Mouse (Mus musculus): ENCODE measurements around the gene Pnlip. TPM values are rescaled to one million over a fixed set of nuclear protein-coding genes. Genes with fewer than 3 reads are reported as not detected.
A peak's percentile ranks its signal among the peaks of the same experiment; 100 is the strongest.

Gene Pnlip
- polyA plus RNA-seq (2012; rRNA removed), result 1.2 and 2.4 TPM in 2 replicates

DNA sequence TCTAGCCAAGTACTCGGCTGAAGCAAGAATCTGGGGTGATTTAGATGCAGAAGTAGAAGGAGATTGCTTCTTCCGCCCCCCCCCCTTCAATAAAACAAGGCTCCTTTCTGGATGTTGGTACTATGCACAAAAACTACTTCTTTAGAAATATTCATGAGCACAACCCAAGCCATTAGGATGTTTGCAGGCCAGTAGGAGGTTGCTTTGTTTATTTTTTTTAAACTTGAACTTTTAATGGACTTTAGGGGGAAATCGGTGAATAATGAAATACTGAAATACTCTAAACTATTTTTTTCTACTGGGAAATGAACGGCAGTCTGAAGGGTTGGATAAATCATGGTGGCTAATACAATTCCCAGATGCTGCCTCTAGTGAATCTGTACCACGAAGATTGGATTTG, at the start of gene Pnlip:
Gene Pnlip, plus strand, starts transcription at position 301 of the 400 bp plus-strand sequence.
- DNase-seq (ENCODE audit: extremely low spot score in 1 of 2, low spot score in 1 of 2), result no peak

DNA sequence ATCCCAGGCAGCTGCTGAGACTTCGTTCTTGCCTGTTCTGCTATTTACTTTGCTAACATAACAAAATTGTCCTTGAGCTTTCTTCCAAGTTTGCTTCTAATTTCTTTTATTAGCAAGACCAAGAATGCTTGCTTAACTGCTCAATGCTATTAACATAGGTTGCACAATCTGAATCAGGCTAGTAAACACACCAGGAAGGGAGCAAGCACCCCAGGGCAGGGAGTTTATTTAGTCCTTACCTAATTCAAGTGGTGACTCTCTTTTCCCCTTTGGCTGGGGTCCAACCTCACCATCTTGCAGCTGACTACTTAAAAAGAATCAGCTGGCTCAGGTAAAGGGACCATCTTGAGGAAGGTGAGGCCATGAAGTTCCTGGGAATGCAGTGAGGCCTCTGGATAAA, 42.6 kb upstream of the Pnlip start:
- DNase-seq (ENCODE audit: extremely low spot score in 1 of 2, low spot score in 1 of 2), result no peak

DNA sequence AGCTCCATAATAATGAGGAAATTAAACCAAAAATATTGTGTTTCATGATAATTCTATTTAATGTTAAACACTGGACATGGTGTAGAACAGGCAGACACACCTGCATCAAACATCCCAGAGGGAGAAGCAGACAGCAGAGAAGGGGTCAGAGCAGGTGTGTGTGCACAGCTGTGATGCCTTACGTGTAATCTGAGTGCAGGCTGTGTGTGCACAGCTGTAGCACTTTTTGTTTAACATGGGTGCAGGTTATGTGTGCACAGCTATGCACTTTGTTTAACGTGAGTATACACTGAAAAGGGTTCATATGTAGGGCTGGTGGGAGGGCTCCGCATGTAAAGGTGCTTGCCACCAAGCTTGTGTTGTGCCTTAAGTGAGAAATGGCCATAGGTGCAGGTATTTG, 39.6 kb upstream of the Pnlip start:
- no peak for DNase-seq (ENCODE audit: extremely low spot score in 1 of 2, low spot score in 1 of 2)

DNA sequence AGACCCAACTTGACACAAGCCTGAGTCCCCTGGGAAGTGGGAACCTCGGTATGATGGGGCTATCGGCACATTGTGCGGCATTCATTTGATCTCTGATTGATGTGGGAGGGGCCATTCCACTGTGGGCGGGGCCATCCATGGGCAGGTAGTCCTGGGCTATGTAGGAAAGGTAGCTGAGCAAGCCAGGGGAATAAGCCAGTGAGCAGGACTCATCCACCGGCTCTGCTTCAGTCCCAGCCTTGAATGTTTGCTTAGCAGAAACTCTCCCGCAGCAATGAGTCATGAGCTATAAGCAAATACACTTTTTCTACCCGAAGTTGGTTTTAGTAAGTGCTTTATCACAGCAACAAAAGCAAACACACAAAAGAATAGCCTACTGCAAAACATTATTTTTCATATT, 35.7 kb upstream of the Pnlip start:
- peak in 1 of 2 experiments; percentile 8 for DNase-seq (ENCODE audit: extremely low spot score in 1 of 2, low spot score in 1 of 2)

DNA sequence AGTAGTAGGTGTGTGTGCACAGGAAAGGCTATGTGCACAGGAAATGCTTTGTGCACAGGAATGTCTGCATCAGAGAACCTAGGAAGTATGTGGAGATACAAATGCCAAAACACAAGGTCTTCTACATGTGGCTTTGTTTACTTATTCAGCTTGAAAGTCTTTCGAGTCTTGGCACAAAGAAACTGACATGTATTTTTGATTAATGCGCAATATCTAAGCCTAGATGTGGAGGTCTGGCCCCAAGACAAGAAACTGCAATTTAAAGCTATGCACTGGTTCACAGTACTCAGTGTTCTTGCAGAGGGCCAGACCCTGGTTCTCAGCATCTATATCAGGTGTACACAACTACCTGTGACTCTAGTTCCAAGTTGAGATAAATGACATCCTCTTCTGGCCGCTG, 31.6 kb upstream of the Pnlip start:
- DNase-seq (ENCODE audit: extremely low spot score in 1 of 2, low spot score in 1 of 2), result no peak

DNA sequence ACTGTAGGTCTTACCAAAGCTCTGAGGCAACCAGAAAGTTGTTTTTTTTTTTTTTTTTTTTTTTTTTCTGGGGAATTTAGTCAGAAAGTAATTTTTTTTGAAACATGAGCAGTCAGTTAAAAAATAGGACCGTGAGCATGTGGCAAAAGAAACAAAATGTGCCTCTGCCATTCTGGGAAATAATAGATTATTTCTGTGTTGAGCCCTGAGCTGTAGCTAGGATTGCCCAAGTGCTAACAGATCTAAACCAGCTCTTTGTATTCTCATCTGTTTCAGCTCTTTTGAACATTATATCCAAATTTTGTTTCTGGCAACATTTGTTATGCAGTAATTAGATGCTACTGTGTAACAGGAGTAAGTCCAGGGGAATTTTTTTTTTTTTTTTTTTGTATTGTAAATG, 30.7 kb upstream of the Pnlip start:
- no peak for DNase-seq (ENCODE audit: extremely low spot score in 1 of 2, low spot score in 1 of 2)

DNA sequence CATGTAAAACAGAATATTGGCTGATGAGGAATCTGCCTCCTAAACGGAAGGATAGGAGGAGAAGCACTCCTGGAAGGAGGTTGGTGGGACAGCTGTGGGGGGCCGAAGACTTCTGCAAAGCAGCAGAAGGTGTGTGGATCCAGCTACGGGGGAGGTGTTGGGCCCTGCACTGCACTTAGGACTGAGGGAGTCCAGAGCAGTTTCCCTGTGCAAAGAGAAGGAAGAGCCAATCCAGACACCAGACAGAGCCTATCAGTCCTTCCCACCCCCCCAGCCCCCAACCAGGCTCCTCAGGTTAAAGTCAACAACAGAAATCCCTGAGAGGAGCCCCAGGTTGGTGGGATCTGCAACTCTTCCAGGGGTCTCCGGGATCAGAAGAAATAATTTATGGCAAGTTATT, 27.5 kb upstream of the Pnlip start:
- DNase-seq (ENCODE audit: extremely low spot score in 1 of 2, low spot score in 1 of 2), result no peak

DNA sequence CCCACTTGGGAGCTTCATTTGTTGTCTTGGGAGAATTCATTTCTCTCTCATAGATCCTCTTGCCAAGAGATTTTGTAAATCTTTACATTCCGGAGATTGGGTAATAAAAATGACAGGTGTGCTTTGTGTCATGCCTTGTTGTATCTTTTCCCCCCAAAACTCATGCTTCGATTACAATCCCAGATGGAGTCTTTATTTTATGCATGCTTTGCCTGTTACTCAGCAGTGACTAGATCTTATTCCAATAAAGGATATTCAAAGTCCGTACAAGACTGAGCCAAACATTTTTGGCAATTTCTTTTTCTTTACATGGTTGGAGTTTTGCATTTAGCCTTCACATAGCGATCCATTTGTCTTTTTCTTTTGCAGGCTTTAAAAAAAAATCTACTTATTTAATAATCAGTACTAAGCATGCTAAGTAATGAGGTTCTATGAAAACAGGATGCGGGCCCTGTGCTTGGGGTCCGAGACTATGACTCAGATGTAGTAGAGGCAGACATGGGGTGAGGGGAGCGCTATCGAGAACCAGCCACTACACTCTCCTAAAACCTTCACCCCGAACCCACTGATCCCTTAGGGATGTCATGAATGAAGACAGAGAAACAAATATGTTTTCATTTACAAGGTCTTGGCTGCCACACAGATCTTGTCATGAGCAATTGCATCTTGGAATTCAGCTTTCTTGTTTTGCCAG, 26.9 kb upstream of the Pnlip start:
- DNase-seq (ENCODE audit: extremely low spot score in 1 of 2, low spot score in 1 of 2), result no peak

DNA sequence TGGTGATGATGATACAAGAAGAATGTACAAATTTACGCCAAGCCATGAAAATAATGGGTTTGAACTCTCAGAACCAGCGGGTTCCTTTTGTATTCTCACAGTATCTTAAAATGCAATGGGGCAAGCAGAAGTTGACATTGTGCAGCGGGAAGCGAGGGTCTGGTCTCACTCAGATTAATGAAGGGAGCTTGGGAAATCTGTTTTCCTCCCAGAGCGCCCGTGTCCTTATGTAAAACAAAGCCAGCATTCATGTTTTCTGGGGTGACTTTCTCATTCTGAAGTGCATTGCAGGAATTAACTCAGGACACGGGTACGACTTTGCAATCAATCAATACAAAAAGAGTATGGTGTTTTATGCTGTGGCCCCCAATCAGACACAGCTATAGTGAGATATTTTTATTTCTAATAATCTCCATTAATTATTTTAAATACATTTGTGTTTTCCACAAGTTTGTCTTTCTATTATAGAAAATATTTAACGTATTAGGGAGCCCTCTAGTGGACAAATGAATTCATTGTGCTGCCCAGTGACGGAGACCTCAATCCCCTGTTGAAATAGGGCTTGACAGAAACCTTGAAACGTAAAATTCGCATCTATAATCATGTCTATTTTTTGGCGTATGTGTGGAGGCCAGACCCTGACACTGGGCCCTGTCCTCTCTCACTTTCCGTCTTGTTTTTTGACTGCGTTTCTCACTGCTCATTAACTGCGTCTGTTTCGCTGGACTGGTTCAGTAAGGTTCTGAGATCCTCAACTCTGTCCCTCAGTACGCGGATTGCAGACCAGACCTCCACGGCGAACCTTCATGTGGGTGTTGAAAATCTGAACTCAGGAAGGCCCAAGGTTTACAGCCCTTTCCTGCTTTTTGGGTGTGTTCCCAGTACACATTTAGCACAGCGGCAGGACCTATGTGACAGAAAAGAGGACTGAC, 24.6 kb upstream of the Pnlip start:
- peak in 1 of 2 experiments; percentile 68 for DNase-seq (ENCODE audit: extremely low spot score in 1 of 2, low spot score in 1 of 2)

DNA sequence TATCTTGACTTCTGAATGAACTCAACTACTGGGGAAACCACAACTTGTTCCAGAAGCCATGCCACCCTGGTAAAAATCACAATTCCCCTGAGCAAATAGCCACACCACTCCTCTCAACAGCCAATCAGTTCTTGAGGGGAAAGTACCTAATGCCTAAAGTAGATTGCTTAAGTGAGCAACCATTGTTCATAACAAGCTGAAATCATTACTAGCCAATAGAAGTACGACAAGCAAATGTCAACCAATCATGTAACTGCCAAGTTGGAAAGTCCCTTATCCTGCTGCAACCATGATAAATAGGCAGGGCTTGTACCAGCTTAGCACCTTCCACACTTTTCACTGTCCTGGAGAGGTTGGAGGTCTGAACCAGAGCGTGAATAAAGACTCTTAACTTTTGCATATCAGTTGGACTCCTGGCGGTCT, 22.9 kb upstream of the Pnlip start:
- DNase-seq (ENCODE audit: extremely low spot score in 1 of 2, low spot score in 1 of 2), result no peak

DNA sequence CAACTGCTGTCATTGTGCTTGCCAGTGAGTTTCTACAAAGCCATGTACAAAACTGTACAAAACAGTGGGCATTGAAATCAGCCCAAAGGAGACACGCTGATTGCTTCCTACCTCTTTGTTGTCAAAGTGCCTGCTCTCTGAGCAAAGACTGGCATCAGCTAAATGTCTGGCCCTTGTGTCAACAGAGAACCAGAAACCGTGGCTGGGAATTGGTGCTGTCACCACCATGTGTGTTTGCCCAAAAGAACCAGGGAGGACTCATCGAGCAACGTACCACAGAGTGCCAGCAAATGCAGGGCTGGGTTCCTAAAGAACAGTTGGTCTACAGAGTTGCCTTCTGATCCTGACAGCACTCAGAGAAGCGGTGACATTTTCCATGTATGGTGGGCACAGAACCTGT, 2.3 kb upstream of the Pnlip start:
- no peak for DNase-seq (ENCODE audit: extremely low spot score in 1 of 2, low spot score in 1 of 2)

DNA sequence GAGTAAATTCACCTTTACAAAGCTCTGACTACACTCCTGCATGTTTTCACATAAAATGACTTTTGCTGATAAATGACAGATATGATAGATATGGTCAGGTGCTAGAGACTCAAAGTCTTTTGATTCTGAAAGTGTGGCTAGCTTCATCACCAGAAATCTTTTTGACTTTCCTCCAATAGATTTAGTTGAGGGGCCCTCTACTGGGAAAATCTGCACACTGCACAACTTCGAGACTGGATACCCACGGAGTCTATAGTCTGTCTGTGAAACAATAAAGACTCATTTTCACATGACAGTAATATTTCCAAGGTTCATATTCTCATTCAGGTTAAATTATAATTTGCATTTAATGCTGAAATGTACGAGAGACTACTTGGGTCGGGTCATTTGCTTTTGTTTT, 9.8 kb downstream of the Pnlip start:
- DNase-seq (ENCODE audit: extremely low spot score in 1 of 2, low spot score in 1 of 2), result peak in 1 of 2 experiments; percentile 53

DNA sequence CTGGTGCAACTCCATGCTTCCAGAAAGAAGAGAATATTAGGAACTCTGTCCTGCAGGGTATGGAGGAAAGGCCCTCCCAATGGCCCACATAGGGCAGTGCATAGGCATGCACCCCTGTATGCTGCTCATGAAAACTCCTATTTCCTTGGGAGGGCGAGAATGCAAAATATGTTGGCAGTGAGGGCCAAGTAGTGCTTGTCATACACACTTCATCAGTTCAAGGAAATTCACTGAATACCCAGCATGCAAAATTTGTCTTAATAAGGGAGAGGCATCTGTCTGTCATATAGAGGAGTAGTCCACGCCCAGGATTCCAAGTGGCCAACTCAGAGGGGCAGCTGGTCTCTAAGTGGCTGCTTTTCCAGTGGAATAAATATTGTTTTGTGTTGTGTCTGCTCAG, 11.0 kb downstream of the Pnlip start:
- no peak for DNase-seq (ENCODE audit: extremely low spot score in 1 of 2, low spot score in 1 of 2)

DNA sequence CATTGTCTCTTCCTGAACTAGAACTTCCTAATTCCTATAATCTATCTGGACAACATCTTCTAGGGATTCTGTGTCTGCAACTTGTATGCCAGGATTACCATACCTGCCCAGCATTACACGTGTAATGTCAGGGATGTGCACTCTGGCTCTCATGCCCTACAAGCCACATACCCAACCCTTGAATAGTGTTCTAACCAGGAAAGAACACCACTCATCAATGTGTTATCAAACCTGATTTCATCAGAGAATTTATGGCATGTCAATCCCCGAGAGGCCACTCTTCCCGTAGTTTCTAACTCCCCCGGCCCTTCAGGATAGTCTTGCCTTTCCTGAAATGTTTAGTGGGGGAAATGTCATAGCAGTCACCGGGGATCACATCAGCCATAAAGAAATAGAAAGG, 12.6 kb downstream of the Pnlip start:
- no peak for DNase-seq (ENCODE audit: extremely low spot score in 1 of 2, low spot score in 1 of 2)

DNA sequence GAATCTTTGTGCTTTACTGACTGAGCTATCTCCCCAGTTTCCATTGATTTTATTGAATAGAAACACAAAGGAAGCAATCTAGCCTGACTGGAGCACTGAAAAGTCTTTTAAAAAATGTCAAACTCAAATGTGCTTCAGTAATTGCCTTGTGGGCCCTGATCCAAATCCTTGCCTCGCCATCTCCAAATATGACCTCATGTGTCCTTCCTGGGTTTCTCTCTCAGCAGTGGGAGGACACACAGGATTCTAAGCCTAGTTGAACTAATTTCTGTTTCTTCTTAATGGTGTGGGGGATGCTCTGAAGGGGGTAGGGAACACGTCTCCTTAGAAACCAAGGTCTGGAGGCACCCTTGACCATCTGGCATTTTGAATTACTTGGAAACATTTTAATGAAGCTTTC, 22.3 kb downstream of the Pnlip start:
- no peak for DNase-seq (ENCODE audit: extremely low spot score in 1 of 2, low spot score in 1 of 2)

DNA sequence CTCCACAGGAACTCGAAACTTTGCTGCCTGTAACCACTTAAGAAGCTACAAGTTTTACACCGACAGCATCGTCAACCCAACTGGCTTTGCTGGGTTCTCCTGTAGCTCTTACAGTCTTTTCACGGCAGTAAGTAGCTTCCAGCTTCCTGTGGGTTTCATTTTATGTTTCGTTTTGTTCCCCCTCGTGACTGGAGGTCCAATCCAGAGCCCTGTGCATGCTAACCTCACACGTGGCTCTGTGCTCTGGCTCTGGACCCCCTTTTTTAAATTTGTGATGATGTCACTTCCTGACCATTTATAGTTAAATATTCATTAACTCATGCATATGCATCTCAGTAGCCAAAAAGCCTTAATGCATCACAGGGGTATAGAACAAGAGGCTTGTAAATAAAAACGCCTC, 24.8 kb downstream of the Pnlip start:
- DNase-seq (ENCODE audit: extremely low spot score in 1 of 2, low spot score in 1 of 2), result no peak

DNA sequence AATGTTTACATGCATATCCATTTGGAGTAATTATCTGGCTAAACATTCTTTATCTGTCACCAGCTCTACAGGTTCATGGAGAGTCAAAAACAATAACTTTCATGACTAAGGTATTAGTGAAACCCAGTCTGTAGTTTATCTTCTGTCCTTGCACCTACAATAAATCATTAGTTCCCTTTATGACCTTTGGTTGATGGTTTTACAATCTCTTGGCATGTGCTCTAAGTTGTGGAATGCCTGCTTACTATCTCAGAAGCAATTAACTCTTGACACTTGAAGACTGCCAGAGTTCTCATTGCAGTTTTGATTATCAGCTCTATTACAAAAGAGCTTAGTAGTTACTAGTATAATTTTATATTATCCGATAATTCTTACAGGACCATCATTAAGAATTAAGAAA, 36.6 kb downstream of the Pnlip start:
- no peak for DNase-seq (ENCODE audit: extremely low spot score in 1 of 2, low spot score in 1 of 2)

DNA sequence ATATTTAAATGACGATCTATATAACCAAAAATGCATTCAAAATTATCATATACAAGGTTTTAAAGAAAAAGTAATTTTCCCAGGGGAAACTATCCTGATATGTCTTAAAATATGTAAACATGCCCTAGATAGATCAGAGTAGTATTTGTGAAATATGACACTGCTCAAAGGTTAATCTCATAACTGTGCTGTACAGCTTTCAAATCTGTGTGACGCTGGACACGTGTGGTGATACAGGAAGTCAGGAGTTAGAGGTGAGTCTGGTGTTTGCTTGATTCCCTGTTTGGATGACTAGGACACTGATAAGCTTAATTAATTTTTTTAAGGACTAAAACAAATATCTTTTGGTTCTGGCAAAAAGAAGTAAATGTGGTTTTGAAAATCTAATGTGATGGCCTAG, 43.0 kb downstream of the Pnlip start:
- no peak for DNase-seq (ENCODE audit: extremely low spot score in 1 of 2, low spot score in 1 of 2)

DNA sequence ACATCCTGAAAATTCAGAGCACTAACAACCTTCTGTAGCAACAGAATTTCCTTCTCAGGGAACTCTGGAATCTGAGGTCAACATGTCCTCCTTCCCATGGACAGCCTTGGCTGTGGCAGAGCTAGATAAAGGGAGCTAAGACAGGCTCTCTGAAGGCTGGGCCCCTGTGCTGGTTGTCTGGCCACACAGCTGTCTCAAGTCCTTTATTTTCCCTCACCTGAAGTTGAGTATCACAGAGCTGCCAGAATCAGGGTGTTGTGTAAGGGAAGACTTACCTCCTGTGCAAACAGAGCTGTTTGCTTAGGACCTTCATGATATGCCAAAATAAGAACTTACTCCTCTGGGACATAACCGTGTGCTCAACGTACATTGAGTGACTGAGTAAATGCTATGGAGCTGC, 43.9 kb downstream of the Pnlip start:
- DNase-seq (ENCODE audit: extremely low spot score in 1 of 2, low spot score in 1 of 2), result no peak

DNA sequence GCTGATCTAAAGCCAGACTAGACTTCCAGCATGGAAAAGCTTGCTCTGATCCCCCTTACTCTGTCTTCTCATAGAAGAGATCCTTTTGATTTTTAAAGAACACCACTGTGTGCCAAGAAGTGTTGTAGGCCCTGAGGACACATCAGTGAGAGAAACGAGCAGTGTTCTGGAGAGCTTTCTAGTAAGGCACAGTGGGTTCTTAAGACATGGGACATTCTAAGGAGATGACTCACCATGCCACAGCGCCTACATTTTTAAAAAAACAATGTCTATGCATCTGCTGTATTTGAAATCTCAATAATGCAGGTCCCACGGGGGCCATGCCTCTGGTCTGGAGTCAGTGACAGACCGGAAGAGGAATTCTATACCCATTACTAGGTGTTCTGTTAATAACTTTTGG, 52.3 kb downstream of the Pnlip start:
- peak in 1 of 2 experiments; percentile 5 for DNase-seq (ENCODE audit: extremely low spot score in 1 of 2, low spot score in 1 of 2)

DNA sequence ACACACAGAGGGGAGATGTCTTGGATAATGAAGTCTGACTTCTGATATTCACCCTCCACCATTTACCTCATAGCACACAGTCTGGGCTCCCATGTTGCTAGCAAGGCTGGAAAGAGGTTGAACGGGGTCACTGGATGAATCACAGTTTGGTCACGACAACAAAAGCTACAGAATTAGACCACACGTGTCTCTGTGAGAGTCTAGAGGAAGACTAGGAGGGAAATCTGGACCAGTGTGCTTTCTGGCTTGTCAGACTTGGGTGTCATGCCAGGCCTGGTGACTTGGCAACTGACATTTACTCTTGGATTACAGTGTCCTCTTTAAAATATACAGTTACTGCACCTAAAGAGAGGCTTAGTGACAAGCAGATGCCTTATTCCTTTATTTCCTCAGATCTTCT, 56.3 kb downstream of the Pnlip start:
- DNase-seq (ENCODE audit: extremely low spot score in 1 of 2, low spot score in 1 of 2), result peak in 1 of 2 experiments; percentile 7

DNA sequence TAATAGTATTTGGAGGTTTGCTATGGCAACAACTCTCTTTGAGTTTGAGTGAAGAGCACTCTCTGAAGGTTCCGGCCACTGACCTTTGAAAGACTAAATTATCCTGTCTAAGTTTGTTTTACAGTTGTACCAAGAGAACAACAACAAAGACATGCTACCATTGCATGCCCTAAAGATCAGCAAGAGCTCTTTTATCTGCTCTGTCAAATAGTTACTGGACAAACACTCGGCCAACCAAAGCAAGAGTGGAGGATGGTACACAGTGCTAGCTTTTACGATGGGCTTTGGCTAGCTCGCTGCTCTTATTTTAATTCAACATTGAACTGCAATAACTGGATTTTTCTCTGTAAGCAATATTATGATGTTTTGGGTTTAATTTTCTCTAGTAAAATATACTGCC, 65.6 kb downstream of the Pnlip start:
- DNase-seq (ENCODE audit: extremely low spot score in 1 of 2, low spot score in 1 of 2), result no peak
